Mouse (Mus musculus) kidney, embryonic 15.5 days (tissue): ENCODE data around the gene Adamtsl1. TPM values are rescaled to one million over a fixed set of nuclear protein-coding genes. Genes with fewer than 3 reads are reported as not detected.

Experiments used
- ATAC-seq: fragments of 200-750 bp; cut with Nextera tagmentation; replicated peaks from 2 replicates; pipeline ENCODE4 v1.8.0; 2017; ENCODE audit warnings: moderate TSS enrichment; ENCODE audit not compliant: low FRiP score
- H3K27ac ChIP-seq: fragments of 300-500 bp; sonication (generic); 2 replicates; pipeline ENCODE4 v1.5.1; 2015; ENCODE audit warnings: mild to moderate bottlenecking, inconsistent platforms
- H3K27me3 ChIP-seq: fragments of 300-500 bp; sonication (generic); 2 replicates; pipeline ENCODE4 v1.6.1; 2015; ENCODE audit warnings: inconsistent platforms
- H3K36me3 ChIP-seq: fragments of 300-500 bp; sonication (generic); 2 replicates; pipeline ENCODE4 v1.6.1; 2015; ENCODE audit warnings: inconsistent platforms
- H3K4me1 ChIP-seq: fragments of 300-500 bp; sonication (generic); 2 replicates; pipeline ENCODE4 v1.6.1; 2015; ENCODE audit warnings: inconsistent platforms
- H3K4me2 ChIP-seq: fragments of 300-500 bp; sonication (generic); 2 replicates; pipeline ENCODE4 v1.6.1; 2015; ENCODE audit warnings: moderate library complexity, mild to moderate bottlenecking, inconsistent platforms
- H3K4me3 ChIP-seq: fragments of 300-500 bp; sonication (generic); replicated peaks from 2 replicates; pipeline ENCODE4 v1.5.1; 2015; ENCODE audit warnings: mild to moderate bottlenecking, inconsistent platforms
- H3K9ac ChIP-seq: fragments of 300-500 bp; sonication (generic); 2 replicates; pipeline ENCODE4 v1.6.1; 2015; ENCODE audit warnings: mild to moderate bottlenecking, inconsistent platforms
- H3K9me3 ChIP-seq: fragments of 300-500 bp; sonication (generic); replicated peaks from 2 replicates; pipeline ENCODE4 v1.6.1; 2016; ENCODE audit warnings: inconsistent platforms
- WGBS: fragments of 180-500 bp; shearing (Covaris S2); methylation state at CpG from one replicate; pipeline ENCODE4 v1.1.7; 2015; ENCODE audit warnings: mixed read lengths; 5-methylcytosine and 5-hydroxymethylcytosine counted together
- polyA plus RNA-seq: library from polyadenylated mRNA; unstranded; fragments of >200 nt; fragmentation: Nextera tagmentation; extraction: Ambion mirVana; gene quantifications from 2 replicates; pipeline ENCODE4 v1.2.1, GENCODE M21; 2015

Adamtsl1 gene
- 17.2 and 21.5 TPM in 2 replicates for polyA plus RNA-seq

GRCm38 (mm10) chr4:85513792-85514191 lies at the start of gene Adamtsl1:
Gene Adamtsl1, plus strand, starts transcription at chr4:85514172.
- H3K36me3 ChIP-seq = no peaks in the 10 kb centered on the region
- H3K4me1 ChIP-seq = peaks cover 18% of the 10 kb centered on the region
- peak within 1 kb of the TSS; percentile 50 for H3K9ac ChIP-seq
- H3K27ac ChIP-seq = no peak within 1 kb of the TSS
- H3K9me3 ChIP-seq = no peaks in the 10 kb centered on the region
- H3K4me2 ChIP-seq = peak within 1 kb of the TSS; percentile 97
- ATAC-seq = peak; percentile 55
- H3K27me3 ChIP-seq = peaks cover 22% of the 10 kb centered on the region
- peak within 1 kb of the TSS; percentile 61 for H3K4me3 ChIP-seq
- under 1% methylated on average over 9 of the region's 9 CpGs for WGBS

GRCm38 (mm10) chr4:85483586-85483985 lies 30.4 kb upstream of the Adamtsl1 start:
- 94% methylated on average over 6 of the region's 6 CpGs for WGBS

GRCm38 (mm10) chr4:85486316-85486946 lies 27.5 kb upstream of the Adamtsl1 start:
- Histone ChIP-seq H3K4me1 (no peaks in the 10 kb centered on the region), H3K9ac (no peak overlapping the region), H3K27me3 (no peaks in the 10 kb centered on the region), H3K9me3 (no peaks in the 10 kb centered on the region), H3K4me3 (no peak overlapping the region), H3K4me2 (no peak overlapping the region), H3K27ac (no peak overlapping the region), H3K36me3 (no peaks in the 10 kb centered on the region)
- ATAC-seq = no peak
- 79% methylated on average over 10 of the region's 10 CpGs for WGBS

More at GRCm38 (mm10) chr4:85483586-85483985, 30.4 kb upstream of the Adamtsl1 start:
- no peaks in the 10 kb centered on the region for H3K27me3 ChIP-seq
- H3K4me1 ChIP-seq = no peaks in the 10 kb centered on the region
- no peak overlapping the region for H3K4me2 ChIP-seq
- H3K9me3 ChIP-seq = no peaks in the 10 kb centered on the region
- no peak for ATAC-seq
- H3K27ac ChIP-seq = no peak overlapping the region
- no peak overlapping the region for H3K4me3 ChIP-seq
- no peak overlapping the region for H3K9ac ChIP-seq
- no peaks in the 10 kb centered on the region for H3K36me3 ChIP-seq

- Histone ChIP-seq H3K4me2 (no peak overlapping the region), H3K9me3 (no peaks in the 10 kb centered on the region), H3K4me3 (no peak overlapping the region), H3K36me3 (no peaks in the 10 kb centered on the region), H3K27me3 (no peaks in the 10 kb centered on the region), H3K9ac (no peak overlapping the region), H3K4me1 (no peaks in the 10 kb centered on the region), H3K27ac (no peak overlapping the region)
- ATAC-seq = no peak
- 61% methylated on average over 3 of the region's 3 CpGs for WGBS
Observed at GRCm38 (mm10) chr4:85505718-85506117, 8.3 kb upstream of the Adamtsl1 start.

GRCm38 (mm10) chr4:85506976-85507375 lies 7.0 kb upstream of the Adamtsl1 start:
- Histone ChIP-seq H3K27ac (no peak overlapping the region), H3K4me3 (no peak overlapping the region), H3K27me3 (peaks cover 3% of the 10 kb centered on the region; the same call in 1 of the 2 replicates), H3K4me1 (no peaks in the 10 kb centered on the region), H3K9me3 (no peaks in the 10 kb centered on the region), H3K9ac (no peak overlapping the region), H3K36me3 (no peaks in the 10 kb centered on the region), H3K4me2 (no peak overlapping the region)
- no peak for ATAC-seq
- WGBS = 67% methylated on average over 2 of the region's 2 CpGs

GRCm38 (mm10) chr4:85507491-85507890 lies 6.5 kb upstream of the Adamtsl1 start:
- H3K27me3 ChIP-seq = peaks cover 6% of the 10 kb centered on the region; the same call in 1 of the 2 replicates
- 58% methylated on average over 5 of the region's 5 CpGs for WGBS
- no peak overlapping the region for H3K4me2 ChIP-seq
- no peak overlapping the region for H3K4me3 ChIP-seq
- no peaks in the 10 kb centered on the region for H3K9me3 ChIP-seq
- no peaks in the 10 kb centered on the region for H3K36me3 ChIP-seq
- H3K4me1 ChIP-seq = no peaks in the 10 kb centered on the region
- no peak overlapping the region for H3K27ac ChIP-seq
- ATAC-seq = no peak
- no peak overlapping the region for H3K9ac ChIP-seq

- H3K9me3 ChIP-seq = no peaks in the 10 kb centered on the region
- H3K4me1 ChIP-seq = peaks cover 18% of the 10 kb centered on the region
- peak overlapping the region; percentile 61 for H3K4me3 ChIP-seq
- H3K4me2 ChIP-seq = peak overlapping the region; percentile 97
- no peak overlapping the region for H3K27ac ChIP-seq
- peaks cover 22% of the 10 kb centered on the region for H3K27me3 ChIP-seq
- no peak for ATAC-seq
- no peaks in the 10 kb centered on the region for H3K36me3 ChIP-seq
- 39% methylated on average over 7 of the region's 7 CpGs for WGBS
- no peak overlapping the region for H3K9ac ChIP-seq
Observed at GRCm38 (mm10) chr4:85513288-85513687, 684 bp upstream of the Adamtsl1 start.

- Histone ChIP-seq H3K4me3 (peak overlapping the region; percentile 61), H3K4me1 (peaks cover 18% of the 10 kb centered on the region), H3K27me3 (peaks cover 22% of the 10 kb centered on the region), H3K4me2 (peak overlapping the region; percentile 97), H3K9ac (peak overlapping the region; percentile 50), H3K27ac (no peak overlapping the region), H3K9me3 (no peaks in the 10 kb centered on the region), H3K36me3 (no peaks in the 10 kb centered on the region)
- peak; percentile 97 for ATAC-seq
- under 1% methylated on average over 33 of the region's 33 CpGs for WGBS
Observed at GRCm38 (mm10) chr4:85514205-85514681, 271 bp downstream of the Adamtsl1 start.

GRCm38 (mm10) chr4:85526966-85527566 lies 13.1 kb downstream of the Adamtsl1 start:
- no peaks in the 10 kb centered on the region for H3K4me1 ChIP-seq
- no peak overlapping the region for H3K9ac ChIP-seq
- WGBS = 75% methylated on average over 7 of the region's 7 CpGs
- H3K4me2 ChIP-seq = no peak overlapping the region
- H3K27me3 ChIP-seq = no peaks in the 10 kb centered on the region
- H3K9me3 ChIP-seq = no peaks in the 10 kb centered on the region
- no peak overlapping the region for H3K4me3 ChIP-seq
- no peak for ATAC-seq
- H3K36me3 ChIP-seq = no peaks in the 10 kb centered on the region
- H3K27ac ChIP-seq = no peak overlapping the region

- no peak overlapping the region for H3K27ac ChIP-seq
- no peak overlapping the region for H3K4me3 ChIP-seq
- H3K4me2 ChIP-seq = no peak overlapping the region
- H3K9me3 ChIP-seq = no peaks in the 10 kb centered on the region
- no peaks in the 10 kb centered on the region for H3K27me3 ChIP-seq
- H3K4me1 ChIP-seq = no peaks in the 10 kb centered on the region
- H3K9ac ChIP-seq = no peak overlapping the region
- H3K36me3 ChIP-seq = no peaks in the 10 kb centered on the region
- WGBS = 74% methylated on average over 1 of the region's 1 CpGs
- ATAC-seq = no peak
Observed at GRCm38 (mm10) chr4:85529852-85530251, 15.9 kb downstream of the Adamtsl1 start.

- no peak overlapping the region for H3K4me3 ChIP-seq
- no peak overlapping the region for H3K9ac ChIP-seq
- H3K4me2 ChIP-seq = no peak overlapping the region
- ATAC-seq = no peak
- no peaks in the 10 kb centered on the region for H3K4me1 ChIP-seq
- no peaks in the 10 kb centered on the region for H3K9me3 ChIP-seq
- WGBS = 57% methylated on average over 5 of the region's 5 CpGs
- H3K36me3 ChIP-seq = no peaks in the 10 kb centered on the region
- H3K27me3 ChIP-seq = no peaks in the 10 kb centered on the region
- H3K27ac ChIP-seq = no peak overlapping the region
Observed at GRCm38 (mm10) chr4:85539677-85540076, 25.7 kb downstream of the Adamtsl1 start.

- WGBS = 76% methylated on average over 4 of the region's 4 CpGs
- H3K4me2 ChIP-seq = no peak overlapping the region
- no peaks in the 10 kb centered on the region for H3K4me1 ChIP-seq
- H3K4me3 ChIP-seq = no peak overlapping the region
- ATAC-seq = no peak
- no peaks in the 10 kb centered on the region for H3K9me3 ChIP-seq
- H3K27me3 ChIP-seq = no peaks in the 10 kb centered on the region
- no peak overlapping the region for H3K9ac ChIP-seq
- H3K36me3 ChIP-seq = no peaks in the 10 kb centered on the region
- no peak overlapping the region for H3K27ac ChIP-seq
Observed at GRCm38 (mm10) chr4:85543221-85543620, 29.2 kb downstream of the Adamtsl1 start.
